ENCODE assay signal across 8 mouse cellular contexts in genomic region chr13:47301070-47301469, GRCm38 (mm10).
DNase-seq lines count a peak whose midpoint lies in the region; ATAC-seq and TF ChIP-seq lines count a peak whose summit lies in the region.

No protein-coding gene starts in this region.

- no peaks in the 10 kb centered on the region for H3K4me1 ChIP-seq in heart, adult 2 months (ENCODE audit: control insufficient read depth, insufficient read depth, low read length)
- no peaks in the 10 kb centered on the region for H3K4me1 ChIP-seq in heart, embryonic 11.5 days (ENCODE audit: control insufficient read depth, insufficient read depth, low read length)

- no peak for TF ChIP-seq POLR2A in heart, adult 2 months (IDR thresholded peaks at IDR 0.05; ENCODE audit: insufficient read depth, low read depth, low read length)

- intact Hi-C loops in heart, adult 2 months (cut with DNase I), result loop anchor here (2.0 kb wide), 1 partner anchor 1164 kb away; no protein-coding TSS in a partner anchor

- H3K9me3 ChIP-seq in heart, embryonic 11.5 days (replicated peaks; ENCODE audit: control insufficient read depth, low read length), result no peaks in the 10 kb centered on the region

- no peak for DNase-seq in heart, adult 2 months
- peak; percentile 10 to 42 for DNase-seq in right cerebral cortex, adult 2 months (ENCODE audit: low spot score in 2 of 2)
- no peak for DNase-seq in right cerebral cortex, postnatal 14 days
- DNase-seq in induced T-regulatory cell, adult 2 months (ENCODE audit: low read depth), result peak; percentile 7
- no peak for DNase-seq in urinary bladder, postnatal 14 days (ENCODE audit: low spot score)
- DNase-seq in gastrocnemius, adult 8-10 months (ENCODE audit: low spot score in 2 of 2), result no peak

- ATAC-seq in heart, embryonic 11.5 days (replicated peaks; ENCODE audit: insufficient number of reproducible peaks, low FRiP score, low TSS enrichment), result no peak
- no peak for ATAC-seq in megakaryocyte, adult 5-6 weeks (ENCODE audit: poor library complexity, severe bottlenecking)

- no peak overlapping the region for H3K9ac ChIP-seq in heart, adult 2 months (ENCODE audit: low read depth, low read length)
- no peak overlapping the region for H3K9ac ChIP-seq in heart, embryonic 11.5 days (ENCODE audit: low read depth, low read length)

- H3K4me2 ChIP-seq in heart, embryonic 11.5 days, result no peak overlapping the region

- no peaks in the 10 kb centered on the region for H3K79me2 ChIP-seq in heart, adult 2 months (replicated peaks; ENCODE audit: control insufficient read depth, insufficient read depth, low read length)

- no peak overlapping the region for H3K27ac ChIP-seq in heart, adult 2 months
- H3K27ac ChIP-seq in heart, embryonic 11.5 days (ENCODE audit: low read depth, low read length), result no peak overlapping the region

- no peak overlapping the region for H3K4me3 ChIP-seq in heart, adult 2 months
- H3K4me3 ChIP-seq in heart, embryonic 11.5 days (ENCODE audit: low read depth, low read length), result no peak overlapping the region

- TF ChIP-seq CTCF in heart, adult 2 months (IDR thresholded peaks at IDR 0.05), result peak; percentile 68

- WGBS in heart, adult 2 months, result 61% methylated on average over 3 of the region's 3 CpGs
- WGBS in heart, embryonic 11.5 days (ENCODE audit: insufficient replicate concordance), result 60% methylated on average over 3 of the region's 3 CpGs

- H3K36me3 ChIP-seq in heart, adult 2 months (ENCODE audit: control insufficient read depth, insufficient read depth, low read length), result no peaks in the 10 kb centered on the region
- H3K36me3 ChIP-seq in heart, embryonic 11.5 days (ENCODE audit: control insufficient read depth, insufficient read depth, low read length), result no peaks in the 10 kb centered on the region

- no peak for TF ChIP-seq EP300 in heart, adult 2 months (IDR thresholded peaks at IDR 0.05; ENCODE audit: insufficient read depth, low read depth, low read length)

- no peaks in the 10 kb centered on the region for H3K27me3 ChIP-seq in heart, adult 2 months (ENCODE audit: control insufficient read depth, insufficient read depth, low read length)
- no peaks in the 10 kb centered on the region for H3K27me3 ChIP-seq in heart, embryonic 11.5 days (ENCODE audit: control insufficient read depth, insufficient read depth, low read length)

Comparison
In these comparisons a context has a peak if more than half of its experiments do, and no peak if none do; other contexts are left out.
1. DNase-seq: peak in right cerebral cortex, adult 2 months (2 of 2) and induced T-regulatory cell, adult 2 months (single experiment); none in heart, adult 2 months (0 of 2), right cerebral cortex, postnatal 14 days (single experiment), urinary bladder, postnatal 14 days (single experiment) and gastrocnemius, adult 8-10 months (0 of 2).